Mouse (Mus musculus) stomach, postnatal 0 days (tissue): ENCODE data around the gene Dnaic1.

Experiments used
- CTCF ChIP-seq: IDR thresholded peaks from 2 replicates; pipeline ENCODE4 v1.5.1; 2016; ENCODE audit warnings: antibody characterized with exemption, low read depth, mild to moderate bottlenecking, moderate library complexity
- EP300 ChIP-seq: optimal IDR thresholded peaks from 2 replicates; pipeline ENCODE3; 2016; ENCODE audit warnings: antibody characterized with exemption

DNA sequence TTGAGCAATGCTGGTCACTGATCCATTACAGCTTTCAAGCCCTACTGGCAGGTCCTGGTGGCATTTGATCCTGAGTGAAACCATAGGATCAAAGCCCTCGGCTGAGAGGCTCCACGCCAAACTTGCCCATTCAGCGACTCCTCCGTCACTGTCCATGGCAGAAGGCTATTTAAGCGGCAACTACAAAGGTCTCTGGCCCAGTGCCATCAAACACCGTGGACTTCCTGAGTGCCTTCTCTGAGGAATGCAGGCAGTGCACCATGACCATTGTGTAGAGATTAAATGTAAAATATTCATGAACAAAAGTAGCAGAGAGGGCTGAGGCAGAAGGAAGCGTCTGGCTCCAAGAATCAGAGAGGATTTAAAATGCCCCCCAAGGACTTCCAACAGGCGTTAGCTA is 41.6 kb upstream of the Dnaic1 start:
- no peak for TF ChIP-seq CTCF
- no peak for TF ChIP-seq EP300
